Comparison of ENCODE assay signal across 8 mouse cellular contexts in genomic region chr2:85047596-85048167, GRCm38 (mm10). TPM values are rescaled to one million over a fixed set of nuclear protein-coding genes. Genes with fewer than 3 reads are reported as not detected.
DNase-seq lines count a peak whose midpoint lies in the region; ATAC-seq and TF ChIP-seq lines count a peak whose summit lies in the region.

Gene Tnks1bp1, plus strand, starts transcription at chr2:85048022.

- ATAC-seq in G1E (ENCODE audit: extremely low read depth, insufficient number of reproducible peaks, low FRiP score, poor library complexity, severe bottlenecking), result peak; percentile 96
- ATAC-seq in forebrain, embryonic 16.5 days, result peak; percentile 86
- ATAC-seq in lung, embryonic 14.5 days (ENCODE audit: insufficient read depth), result peak; percentile 79

- intact Hi-C loops in heart, postnatal 36 days (cut with DNase I), result loop anchor here (1.0 to 10.0 kb wide), 2 partner anchors 10 to 333 kb away; partner anchors contain the start of genes P2rx3, Ssrp1 and Zdhhc5

- TF ChIP-seq CTCF in G1E (IDR thresholded peaks at IDR 0.05; ENCODE audit: low read depth, low read length), result no peak
- TF ChIP-seq CTCF in layer of hippocampus, adult 2 months (conservative IDR thresholded peaks at IDR 0.05), result no peak
- TF ChIP-seq CTCF in lung, embryonic 14.5 days (IDR thresholded peaks at IDR 0.05; ENCODE audit: low read depth), result no peak
- TF ChIP-seq CTCF in olfactory bulb, adult 2 months (IDR thresholded peaks at IDR 0.05; ENCODE audit: insufficient read depth, low read depth, low read length), result no peak
- TF ChIP-seq CTCF in thymus, adult 2 months (IDR thresholded peaks at IDR 0.05; ENCODE audit: borderline replicate concordance, control insufficient read depth, extremely low read depth, insufficient read depth, low read length, poor library complexity), result peak; percentile 36; the same call in 1 of the 2 replicates

- H3K4me1 ChIP-seq in G1E (ENCODE audit: insufficient read depth, low read depth, low read length), result peaks cover 56% of the 10 kb centered on the region
- H3K4me1 ChIP-seq in forebrain, embryonic 16.5 days (replicated peaks; ENCODE audit: control insufficient read depth, insufficient read depth, low read length), result peaks cover 36% of the 10 kb centered on the region
- H3K4me1 ChIP-seq in lung, embryonic 14.5 days (ENCODE audit: insufficient read depth), result peaks cover 9% of the 10 kb centered on the region
- H3K4me1 ChIP-seq in olfactory bulb, adult 2 months (ENCODE audit: control insufficient read depth, insufficient read depth, low read length), result peaks cover 28% of the 10 kb centered on the region
- H3K4me1 ChIP-seq in thymus, adult 2 months (replicated peaks; ENCODE audit: control insufficient read depth, insufficient read depth, low read length), result peaks cover 9% of the 10 kb centered on the region

- peak within 1 kb of the TSS; percentile 76 for H3K4me2 ChIP-seq in forebrain, embryonic 16.5 days (ENCODE audit: low read length)
- H3K4me2 ChIP-seq in lung, embryonic 14.5 days, result peak within 1 kb of the TSS; percentile 61

- WGBS in forebrain, embryonic 16.5 days, result under 1% methylated on average over 41 of the region's 42 CpGs
- WGBS in lung, embryonic 14.5 days, result 2% methylated on average over 42 of the region's 42 CpGs
- 1% methylated on average over 42 of the region's 42 CpGs for WGBS in olfactory bulb, adult 2 months
- WGBS in thymus, adult 2 months, result 1% methylated on average over 42 of the region's 42 CpGs

- DNase-seq in G1E (ENCODE audit: low spot score), result peak; percentile 92
- peak; percentile 95 to 97 for DNase-seq in cerebellum, adult 18-20 months
- DNase-seq in heart, postnatal 36 days, result peak; percentile 99
- peak; percentile 95 to 96 for DNase-seq in layer of hippocampus, adult 2 months (ENCODE audit: low spot score in 2 of 2)
- DNase-seq in lung, embryonic 14.5 days, result peak; percentile 97
- peak; percentile 98 for DNase-seq in thymus, adult 2 months

- peaks cover 6% of the 10 kb centered on the region; the same call in 1 of the 2 replicates for H3K27me3 ChIP-seq in G1E (ENCODE audit: insufficient read depth, low read length)
- no peaks in the 10 kb centered on the region for H3K27me3 ChIP-seq in forebrain, embryonic 16.5 days (replicated peaks; ENCODE audit: control insufficient read depth, insufficient read depth, low read length)
- H3K27me3 ChIP-seq in lung, embryonic 14.5 days (ENCODE audit: insufficient read depth, low read length), result no peaks in the 10 kb centered on the region
- no peaks in the 10 kb centered on the region for H3K27me3 ChIP-seq in thymus, adult 2 months (ENCODE audit: control insufficient read depth, insufficient read depth, low read length)

- H3K9me3 ChIP-seq in G1E (replicated peaks), result no peaks in the 10 kb centered on the region
- no peaks in the 10 kb centered on the region for H3K9me3 ChIP-seq in forebrain, embryonic 16.5 days (ENCODE audit: control insufficient read depth, low read length)
- H3K9me3 ChIP-seq in lung, embryonic 14.5 days (ENCODE audit: low read depth, low read length), result no peaks in the 10 kb centered on the region

- peak within 1 kb of the TSS; percentile 86 for H3K27ac ChIP-seq in forebrain, embryonic 16.5 days (ENCODE audit: low read length)
- peak within 1 kb of the TSS; percentile 94 for H3K27ac ChIP-seq in layer of hippocampus, adult 2 months
- H3K27ac ChIP-seq in lung, embryonic 14.5 days (ENCODE audit: low read depth), result peak within 1 kb of the TSS; percentile 91
- H3K27ac ChIP-seq in olfactory bulb, adult 2 months (ENCODE audit: insufficient read depth, low read depth, low read length), result peak within 1 kb of the TSS; percentile 32
- no peak within 1 kb of the TSS for H3K27ac ChIP-seq in thymus, adult 2 months (ENCODE audit: control insufficient read depth, insufficient read depth, low read length)

- peak within 1 kb of the TSS; percentile 71 for H3K4me3 ChIP-seq in G1E (ENCODE audit: low read depth, low read length)
- H3K4me3 ChIP-seq in forebrain, embryonic 16.5 days (replicated peaks; ENCODE audit: low read length), result peak within 1 kb of the TSS; percentile 81
- peak within 1 kb of the TSS; percentile 75 for H3K4me3 ChIP-seq in layer of hippocampus, adult 2 months
- peak within 1 kb of the TSS; percentile 67 for H3K4me3 ChIP-seq in lung, embryonic 14.5 days (ENCODE audit: low read depth, low read length)
- peak within 1 kb of the TSS; percentile 64 for H3K4me3 ChIP-seq in olfactory bulb, adult 2 months (ENCODE audit: insufficient read depth, low read depth, low read length)
- peak within 1 kb of the TSS; percentile 48 for H3K4me3 ChIP-seq in thymus, adult 2 months (ENCODE audit: control insufficient read depth, insufficient read depth, low read length)

- TF ChIP-seq POLR2A in olfactory bulb, adult 2 months (IDR thresholded peaks at IDR 0.05; ENCODE audit: insufficient read depth, low read depth, low read length), result no peak
- TF ChIP-seq POLR2A in thymus, adult 2 months (IDR thresholded peaks at IDR 0.05; ENCODE audit: control insufficient read depth, extremely low read depth, insufficient read depth, low read length, poor library complexity), result no peak

- peak within 1 kb of the TSS; percentile 78 for H3K9ac ChIP-seq in forebrain, embryonic 16.5 days (replicated peaks; ENCODE audit: low read depth, low read length)
- peak within 1 kb of the TSS; percentile 68 for H3K9ac ChIP-seq in lung, embryonic 14.5 days

- H3K36me3 ChIP-seq in G1E (replicated peaks), result peaks cover 60% of the 10 kb centered on the region
- H3K36me3 ChIP-seq in forebrain, embryonic 16.5 days (ENCODE audit: control insufficient read depth, insufficient read depth), result peaks cover 36% of the 10 kb centered on the region
- peaks cover 57% of the 10 kb centered on the region for H3K36me3 ChIP-seq in lung, embryonic 14.5 days (ENCODE audit: insufficient read depth)
- H3K36me3 ChIP-seq in thymus, adult 2 months (ENCODE audit: control insufficient read depth, insufficient read depth, low read length), result peaks cover 30% of the 10 kb centered on the region

RNA-seq across cellular contexts. Expression of gene Tnks1bp1, which starts in this region (rescaled TPM):
- total RNA-seq in G1E (2014; fragmentation: Nextera tagmentation) (2.6 and 3.0 TPM in 2 replicates), G1E (2017) (1.7 and 2.8 TPM in 2 replicates)
- 5.2 and 5.7 TPM in 2 replicates for polyA plus RNA-seq in G1E (2012)
- polyA plus RNA-seq in forebrain, embryonic 16.5 days (2015; fragmentation: Nextera tagmentation; extraction: Ambion mirVana), result 24.0 and 26.2 TPM in 2 replicates
- total RNA-seq in heart, postnatal 36 days (2021), result 10 to 100 TPM; 61.9 to 65.9 TPM
- 100 to 1,000 TPM; 166 to 182 TPM for total RNA-seq in layer of hippocampus, adult 2 months (2021)
- polyA plus RNA-seq in lung, embryonic 14.5 days (2014; fragmentation: Nextera tagmentation; extraction: Ambion mirVana), result 10.6 and 13.7 TPM in 2 replicates
- polyA plus RNA-seq in olfactory bulb, adult 2 months (2012; ENCODE audit: insufficient read depth, insufficient read length, low replicate concordance, missing spikeins), result not detected in 2 replicates
- polyA plus RNA-seq in thymus, adult 2 months (2012; rRNA removed), result 32.5 and 36.9 TPM in 2 replicates

Comparison
In these comparisons a context has a peak if more than half of its experiments do, and no peak if none do; other contexts are left out.
1. RNA of gene Tnks1bp1 (total RNA-seq): 166 to 182 TPM in layer of hippocampus, adult 2 months and 61.9 to 65.9 TPM in heart, postnatal 36 days; 1.7 to 3.0 TPM in G1E; every median in the first group is over 10 times any median in the second.
2. Peak in every context shown above with its lines, with median percentiles within 50 percentile points of each other: ATAC-seq, DNase-seq and H3K4me3 ChIP-seq.